Mouse (Mus musculus): Measurements from ENCODE around the gene Slc25a42. TPM values are rescaled to one million over a fixed set of nuclear protein-coding genes. Genes with fewer than 3 reads are reported as not detected.
A peak's percentile ranks its signal among the peaks of the same experiment; 100 is the strongest.

The Slc25a42 gene
- 1.9 and 4.2 TPM in 2 replicates for total RNA-seq (2017)

- peak; percentile 90 to 92 for ATAC-seq (replicated peaks in 1 of 2; ENCODE audit: insufficient read depth in 1 of 2, low FRiP score in 2 of 2, low TSS enrichment in 1 of 2, low read depth in 1 of 2, poor library complexity in 2 of 2, severe bottlenecking in 2 of 2)
These were observed at the start of gene Slc25a42 for GRCm38 (mm10) chr8:70212112-70213055. Gene Slc25a42, minus strand, starts transcription at chr8:70212305.

- peak in 1 of 2 experiments; percentile 21; a peak in 1 of 4 replicates for ATAC-seq (replicated peaks in 1 of 2; ENCODE audit: insufficient read depth in 1 of 2, low FRiP score in 2 of 2, low TSS enrichment in 1 of 2, low read depth in 1 of 2, poor library complexity in 2 of 2, severe bottlenecking in 2 of 2)
These were observed 46.9 kb upstream of the Slc25a42 start for GRCm38 (mm10) chr8:70259043-70259442.

- no peak for ATAC-seq (replicated peaks in 1 of 2; ENCODE audit: insufficient read depth in 1 of 2, low FRiP score in 2 of 2, low TSS enrichment in 1 of 2, low read depth in 1 of 2, poor library complexity in 2 of 2, severe bottlenecking in 2 of 2)
These were observed 46.5 kb upstream of the Slc25a42 start for GRCm38 (mm10) chr8:70258600-70258999.

- ATAC-seq (replicated peaks in 1 of 2; ENCODE audit: insufficient read depth in 1 of 2, low FRiP score in 2 of 2, low TSS enrichment in 1 of 2, low read depth in 1 of 2, poor library complexity in 2 of 2, severe bottlenecking in 2 of 2): no peak
These were observed 45.4 kb upstream of the Slc25a42 start for GRCm38 (mm10) chr8:70257456-70257855.

GRCm38 (mm10) chr8:70254628-70255027, 42.5 kb upstream of the Slc25a42 start:
- ATAC-seq (replicated peaks in 1 of 2; ENCODE audit: insufficient read depth in 1 of 2, low FRiP score in 2 of 2, low TSS enrichment in 1 of 2, low read depth in 1 of 2, poor library complexity in 2 of 2, severe bottlenecking in 2 of 2): no peak

GRCm38 (mm10) chr8:70247841-70248240, 35.7 kb upstream of the Slc25a42 start:
- ATAC-seq (replicated peaks in 1 of 2; ENCODE audit: insufficient read depth in 1 of 2, low FRiP score in 2 of 2, low TSS enrichment in 1 of 2, low read depth in 1 of 2, poor library complexity in 2 of 2, severe bottlenecking in 2 of 2): no peak

GRCm38 (mm10) chr8:70246622-70247021, 34.5 kb upstream of the Slc25a42 start:
- ATAC-seq (replicated peaks in 1 of 2; ENCODE audit: insufficient read depth in 1 of 2, low FRiP score in 2 of 2, low TSS enrichment in 1 of 2, low read depth in 1 of 2, poor library complexity in 2 of 2, severe bottlenecking in 2 of 2): no peak

GRCm38 (mm10) chr8:70240642-70241041, 28.5 kb upstream of the Slc25a42 start:
- no peak for ATAC-seq (replicated peaks in 1 of 2; ENCODE audit: insufficient read depth in 1 of 2, low FRiP score in 2 of 2, low TSS enrichment in 1 of 2, low read depth in 1 of 2, poor library complexity in 2 of 2, severe bottlenecking in 2 of 2)

- peak; percentile 47 to 50 for ATAC-seq (replicated peaks in 1 of 2; ENCODE audit: insufficient read depth in 1 of 2, low FRiP score in 2 of 2, low TSS enrichment in 1 of 2, low read depth in 1 of 2, poor library complexity in 2 of 2, severe bottlenecking in 2 of 2)
These were observed 25.7 kb upstream of the Slc25a42 start for GRCm38 (mm10) chr8:70237842-70238241.

- ATAC-seq (replicated peaks in 1 of 2; ENCODE audit: insufficient read depth in 1 of 2, low FRiP score in 2 of 2, low TSS enrichment in 1 of 2, low read depth in 1 of 2, poor library complexity in 2 of 2, severe bottlenecking in 2 of 2): no peak; a peak in 1 of 4 replicates
These were observed 22.6 kb upstream of the Slc25a42 start for GRCm38 (mm10) chr8:70234781-70235128.

- ATAC-seq (replicated peaks in 1 of 2; ENCODE audit: insufficient read depth in 1 of 2, low FRiP score in 2 of 2, low TSS enrichment in 1 of 2, low read depth in 1 of 2, poor library complexity in 2 of 2, severe bottlenecking in 2 of 2): peak; percentile 87 to 94
These were observed 22.1 kb upstream of the Slc25a42 start, which contains the start of the genes Sugp2 and Armc6 for GRCm38 (mm10) chr8:70234080-70234780. Gene Sugp2, plus strand, starts transcription at chr8:70234226. Gene Armc6, minus strand, starts transcription at chr8:70234466.

GRCm38 (mm10) chr8:70233606-70234005, 21.5 kb upstream of the Slc25a42 start:
- ATAC-seq (replicated peaks in 1 of 2; ENCODE audit: insufficient read depth in 1 of 2, low FRiP score in 2 of 2, low TSS enrichment in 1 of 2, low read depth in 1 of 2, poor library complexity in 2 of 2, severe bottlenecking in 2 of 2): no peak

GRCm38 (mm10) chr8:70230837-70231236, 18.7 kb upstream of the Slc25a42 start:
- no peak for ATAC-seq (replicated peaks in 1 of 2; ENCODE audit: insufficient read depth in 1 of 2, low FRiP score in 2 of 2, low TSS enrichment in 1 of 2, low read depth in 1 of 2, poor library complexity in 2 of 2, severe bottlenecking in 2 of 2)

- ATAC-seq (replicated peaks in 1 of 2; ENCODE audit: insufficient read depth in 1 of 2, low FRiP score in 2 of 2, low TSS enrichment in 1 of 2, low read depth in 1 of 2, poor library complexity in 2 of 2, severe bottlenecking in 2 of 2): no peak
These were observed 15.9 kb upstream of the Slc25a42 start for GRCm38 (mm10) chr8:70227997-70228396.

GRCm38 (mm10) chr8:70223341-70223740, 11.2 kb upstream of the Slc25a42 start:
- ATAC-seq (replicated peaks in 1 of 2; ENCODE audit: insufficient read depth in 1 of 2, low FRiP score in 2 of 2, low TSS enrichment in 1 of 2, low read depth in 1 of 2, poor library complexity in 2 of 2, severe bottlenecking in 2 of 2): no peak

- no peak for ATAC-seq (replicated peaks in 1 of 2; ENCODE audit: insufficient read depth in 1 of 2, low FRiP score in 2 of 2, low TSS enrichment in 1 of 2, low read depth in 1 of 2, poor library complexity in 2 of 2, severe bottlenecking in 2 of 2)
These were observed 9.9 kb upstream of the Slc25a42 start for GRCm38 (mm10) chr8:70222041-70222440.

GRCm38 (mm10) chr8:70220911-70221310, 8.8 kb upstream of the Slc25a42 start:
- ATAC-seq (replicated peaks in 1 of 2; ENCODE audit: insufficient read depth in 1 of 2, low FRiP score in 2 of 2, low TSS enrichment in 1 of 2, low read depth in 1 of 2, poor library complexity in 2 of 2, severe bottlenecking in 2 of 2): no peak

- no peak for ATAC-seq (replicated peaks in 1 of 2; ENCODE audit: insufficient read depth in 1 of 2, low FRiP score in 2 of 2, low TSS enrichment in 1 of 2, low read depth in 1 of 2, poor library complexity in 2 of 2, severe bottlenecking in 2 of 2)
These were observed 8.2 kb upstream of the Slc25a42 start for GRCm38 (mm10) chr8:70220236-70220840.
